Mouse (Mus musculus): Measurements from ENCODE around the gene Atg7. TPM values are rescaled to one million over a fixed set of nuclear protein-coding genes. Genes with fewer than 3 reads are reported as not detected.
A peak's percentile ranks its signal among the peaks of the same experiment; 100 is the strongest.

Gene Atg7
- polyA plus RNA-seq, 1 experiment from 2014 or later, result 19.7 TPM

DNA sequence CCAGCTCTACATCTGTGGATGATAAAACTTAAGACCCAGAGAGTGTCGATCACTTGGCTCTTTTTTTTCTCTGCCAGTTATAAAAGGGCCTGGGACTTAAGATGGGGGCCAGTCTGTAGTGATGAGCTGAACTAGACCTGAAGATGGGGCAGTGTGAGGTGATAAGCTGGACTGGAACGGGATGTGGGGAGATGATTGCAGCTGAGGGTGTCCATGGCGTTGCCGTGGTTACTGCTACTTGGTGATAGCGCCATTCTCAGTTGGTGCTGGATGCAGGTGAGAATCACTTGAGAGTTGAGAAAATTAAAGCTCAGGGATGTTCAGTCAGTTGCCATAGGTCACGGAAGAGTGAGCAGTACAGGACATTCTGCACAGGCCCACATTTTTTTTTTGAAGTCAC lies 48.6 kb downstream of the Atg7 start:
- Histone ChIP-seq H3K36me3 (replicated peaks) (no peaks in the 10 kb centered on the region), H3K9me3 (no peaks in the 10 kb centered on the region), H3K27me3 (replicated peaks; ENCODE audit: low read depth, poor library complexity, severe bottlenecking) (no peaks in the 10 kb centered on the region), H3K27ac (replicated peaks) (no peak overlapping the region), H3K4me1 (no peaks in the 10 kb centered on the region; the same call in 1 of the 2 replicates), H3K4me3 (no peak overlapping the region)
- no peak for DNase-seq (ENCODE audit: low spot score)
- 87% methylated on average over 6 of the region's 6 CpGs for WGBS

GRCm38 (mm10) chr6:114692691-114693090 lies 49.8 kb downstream of the Atg7 start:
- Histone ChIP-seq H3K27me3 (replicated peaks; ENCODE audit: low read depth, poor library complexity, severe bottlenecking) (no peaks in the 10 kb centered on the region), H3K4me3 (no peak overlapping the region), H3K36me3 (replicated peaks) (no peaks in the 10 kb centered on the region), H3K9me3 (no peaks in the 10 kb centered on the region), H3K4me1 (no peaks in the 10 kb centered on the region; the same call in 1 of the 2 replicates), H3K27ac (replicated peaks) (no peak overlapping the region)
- WGBS, result 92% methylated on average over 10 of the region's 10 CpGs
- no peak for DNase-seq (ENCODE audit: low spot score)

GRCm38 (mm10) chr6:114697646-114698490 lies 55.0 kb downstream of the Atg7 start:
- no peak overlapping the region for H3K27ac ChIP-seq (replicated peaks)
- 0 out of 2 replicates have a peak, but pooled peaks cover 2% of the 10 kb centered on the region for H3K9me3 ChIP-seq
- H3K27me3 ChIP-seq (replicated peaks; ENCODE audit: low read depth, poor library complexity, severe bottlenecking), result no peaks in the 10 kb centered on the region
- no peaks in the 10 kb centered on the region for H3K36me3 ChIP-seq (replicated peaks)
- WGBS, result 48% methylated on average over 9 of the region's 9 CpGs
- H3K4me1 ChIP-seq, result no peaks in the 10 kb centered on the region
- DNase-seq (ENCODE audit: low spot score), result peak; percentile 72
- no peak overlapping the region for H3K4me3 ChIP-seq

GRCm38 (mm10) chr6:114698578-114698977 lies 55.7 kb downstream of the Atg7 start:
- H3K4me3 ChIP-seq, result no peak overlapping the region
- no peak for DNase-seq (ENCODE audit: low spot score)
- 68% methylated on average over 5 of the region's 5 CpGs for whole genome bisulfite sequencing
- H3K4me1 ChIP-seq, result no peaks in the 10 kb centered on the region
- 0 out of 2 replicates have a peak, but pooled peaks cover 2% of the 10 kb centered on the region for H3K9me3 ChIP-seq
- H3K27me3 ChIP-seq (replicated peaks; ENCODE audit: low read depth, poor library complexity, severe bottlenecking), result no peaks in the 10 kb centered on the region
- H3K36me3 ChIP-seq (replicated peaks), result no peaks in the 10 kb centered on the region
- H3K27ac ChIP-seq (replicated peaks), result no peak overlapping the region

DNA sequence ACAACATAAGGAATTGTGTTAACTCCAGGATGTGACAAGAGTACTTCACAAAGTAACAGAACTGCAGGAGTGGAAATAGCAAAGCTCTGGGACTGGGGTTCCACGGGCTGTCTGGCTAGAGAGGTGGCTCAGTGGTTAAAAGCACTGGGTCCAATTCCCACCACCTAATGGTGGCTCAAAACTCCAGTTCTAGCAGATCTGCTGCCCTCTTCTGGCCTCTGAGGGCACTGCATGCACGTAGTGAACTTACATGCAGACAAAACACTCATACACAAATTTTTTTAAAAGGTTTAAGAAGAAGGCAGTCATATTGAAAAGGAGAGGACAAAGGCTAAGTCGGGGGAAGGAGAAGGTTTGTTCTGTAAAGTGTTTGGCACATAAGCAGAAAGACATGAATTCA lies 57.8 kb downstream of the Atg7 start:
- Histone ChIP-seq H3K4me3 (no peak overlapping the region), H3K4me1 (no peaks in the 10 kb centered on the region), H3K27ac (replicated peaks) (no peak overlapping the region), H3K9me3 (0 out of 2 replicates have a peak, but pooled peaks cover 2% of the 10 kb centered on the region), H3K27me3 (replicated peaks; ENCODE audit: low read depth, poor library complexity, severe bottlenecking) (no peaks in the 10 kb centered on the region), H3K36me3 (replicated peaks) (no peaks in the 10 kb centered on the region)
- DNase-seq (ENCODE audit: low spot score), result no peak
- WGBS, result 73% methylated on average over 3 of the region's 3 CpGs

GRCm38 (mm10) chr6:114707032-114707431 lies 64.1 kb downstream of the Atg7 start:
- H3K36me3 ChIP-seq (replicated peaks), result no peaks in the 10 kb centered on the region
- DNase-seq (ENCODE audit: low spot score), result no peak
- no peaks in the 10 kb centered on the region for H3K9me3 ChIP-seq
- 77% methylated on average over 3 of the region's 3 CpGs for WGBS
- no peak overlapping the region for H3K4me3 ChIP-seq
- H3K4me1 ChIP-seq, result peaks cover 18% of the 10 kb centered on the region
- H3K27me3 ChIP-seq (replicated peaks; ENCODE audit: low read depth, poor library complexity, severe bottlenecking), result no peaks in the 10 kb centered on the region
- no peak overlapping the region for H3K27ac ChIP-seq (replicated peaks)

- Histone ChIP-seq H3K27ac (replicated peaks) (no peak overlapping the region), H3K36me3 (replicated peaks) (no peaks in the 10 kb centered on the region), H3K4me3 (no peak overlapping the region), H3K27me3 (replicated peaks; ENCODE audit: low read depth, poor library complexity, severe bottlenecking) (no peaks in the 10 kb centered on the region), H3K4me1 (peaks cover 41% of the 10 kb centered on the region), H3K9me3 (no peaks in the 10 kb centered on the region)
- WGBS, result 72% methylated on average over 4 of the region's 4 CpGs
- DNase-seq (ENCODE audit: low spot score), result no peak
Observed at GRCm38 (mm10) chr6:114712242-114713050, 69.5 kb downstream of the Atg7 start.

GRCm38 (mm10) chr6:114713538-114713937 lies 70.6 kb downstream of the Atg7 start:
- H3K4me3 ChIP-seq, result no peak overlapping the region
- H3K36me3 ChIP-seq (replicated peaks), result no peaks in the 10 kb centered on the region
- WGBS, result 84% methylated on average over 3 of the region's 3 CpGs
- H3K27ac ChIP-seq (replicated peaks), result 0 out of 2 replicates have a peak overlapping the region, but pooled peaks have one; percentile 6
- no peaks in the 10 kb centered on the region for H3K27me3 ChIP-seq (replicated peaks; ENCODE audit: low read depth, poor library complexity, severe bottlenecking)
- H3K9me3 ChIP-seq, result no peaks in the 10 kb centered on the region
- no peak for DNase-seq (ENCODE audit: low spot score)
- H3K4me1 ChIP-seq, result peaks cover 41% of the 10 kb centered on the region

- DNase-seq (ENCODE audit: low spot score), result no peak
- 37% methylated on average over 5 of the region's 5 CpGs for WGBS
- Histone ChIP-seq H3K27me3 (replicated peaks; ENCODE audit: low read depth, poor library complexity, severe bottlenecking) (no peaks in the 10 kb centered on the region), H3K4me1 (peaks cover 41% of the 10 kb centered on the region), H3K36me3 (replicated peaks) (no peaks in the 10 kb centered on the region), H3K9me3 (no peaks in the 10 kb centered on the region), H3K4me3 (no peak overlapping the region), H3K27ac (replicated peaks) (peak overlapping the region; percentile 51; the same call in 1 of the 2 replicates)
Observed at GRCm38 (mm10) chr6:114714654-114715053, 71.8 kb downstream of the Atg7 start.

DNA sequence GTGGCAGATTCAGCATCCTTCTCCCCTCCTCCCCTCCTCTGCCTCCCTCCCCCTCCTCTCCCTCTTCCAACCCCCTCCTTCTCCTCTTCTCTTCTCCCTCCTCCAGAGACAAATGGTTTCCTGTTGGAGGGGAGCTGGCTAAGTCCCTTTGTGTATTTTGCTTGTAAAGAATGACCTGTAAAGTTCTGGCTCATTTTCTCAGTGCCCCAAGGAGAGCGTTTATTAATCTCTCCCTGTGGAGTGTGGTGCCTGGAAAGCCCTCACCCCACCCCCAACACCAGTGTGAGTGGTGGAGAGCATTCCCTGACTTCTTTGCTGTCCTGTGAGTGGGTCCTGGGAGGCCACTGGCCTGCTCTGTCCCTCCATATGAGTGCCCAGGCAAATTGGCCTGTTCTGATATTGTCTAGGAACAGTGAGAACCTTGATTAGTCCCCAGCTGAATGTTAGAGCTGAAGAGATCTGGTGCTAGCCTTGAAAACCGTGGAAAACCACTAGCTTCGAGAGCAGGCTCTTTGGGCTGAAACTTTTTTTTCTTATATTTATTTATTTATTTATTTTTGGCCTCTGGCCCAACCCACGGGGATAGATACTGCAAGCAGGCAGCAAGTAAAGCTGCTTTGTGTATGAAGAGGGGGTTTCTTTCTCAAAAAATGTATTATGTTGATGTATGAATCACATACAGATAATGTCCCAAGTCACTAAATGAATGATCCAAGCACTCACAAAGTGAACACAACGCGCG lies 72.6 kb downstream of the Atg7 start:
- peak; percentile 29 for DNase-seq (ENCODE audit: low spot score)
- Histone ChIP-seq H3K27me3 (replicated peaks; ENCODE audit: low read depth, poor library complexity, severe bottlenecking) (no peaks in the 10 kb centered on the region), H3K4me3 (no peak overlapping the region), H3K9me3 (no peaks in the 10 kb centered on the region), H3K27ac (replicated peaks) (peak overlapping the region; percentile 77), H3K4me1 (peaks cover 34% of the 10 kb centered on the region), H3K36me3 (replicated peaks) (no peaks in the 10 kb centered on the region)
- WGBS, result 68% methylated on average over 7 of the region's 7 CpGs

- DNase-seq (ENCODE audit: low spot score), result no peak
- Histone ChIP-seq H3K27me3 (replicated peaks; ENCODE audit: low read depth, poor library complexity, severe bottlenecking) (no peaks in the 10 kb centered on the region), H3K36me3 (replicated peaks) (no peaks in the 10 kb centered on the region), H3K4me3 (no peak overlapping the region), H3K9me3 (no peaks in the 10 kb centered on the region), H3K27ac (replicated peaks) (no peak overlapping the region), H3K4me1 (peaks cover 29% of the 10 kb centered on the region)
- 66% methylated on average over 5 of the region's 5 CpGs for WGBS
Observed at GRCm38 (mm10) chr6:114719100-114719499, 76.2 kb downstream of the Atg7 start.

DNA sequence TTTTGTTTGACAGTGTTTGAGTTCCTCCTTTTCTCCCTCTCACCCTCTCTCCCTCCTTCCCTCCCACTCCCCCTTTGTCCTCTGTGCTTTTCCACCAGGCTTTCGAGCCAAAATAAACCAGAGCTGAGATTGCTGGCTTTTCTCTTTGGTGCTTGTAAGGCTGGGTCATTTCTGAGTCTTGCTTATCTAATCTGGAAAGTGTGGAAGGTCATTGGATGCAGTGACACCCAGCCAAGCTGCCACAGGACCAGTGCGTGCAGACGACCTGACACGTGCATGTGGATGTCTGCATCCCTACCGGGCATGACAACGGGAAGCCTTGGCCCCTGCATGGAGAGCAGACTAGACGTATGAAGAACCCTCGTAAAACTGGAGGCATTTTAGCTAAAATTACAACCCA lies 76.8 kb downstream of the Atg7 start:
- no peak overlapping the region for H3K27ac ChIP-seq (replicated peaks)
- H3K36me3 ChIP-seq (replicated peaks), result no peaks in the 10 kb centered on the region
- no peak overlapping the region for H3K4me3 ChIP-seq
- no peaks in the 10 kb centered on the region for H3K27me3 ChIP-seq (replicated peaks; ENCODE audit: low read depth, poor library complexity, severe bottlenecking)
- no peaks in the 10 kb centered on the region for H3K9me3 ChIP-seq
- WGBS, result 91% methylated on average over 8 of the region's 8 CpGs
- DNase-seq (ENCODE audit: low spot score), result no peak
- peaks cover 29% of the 10 kb centered on the region for H3K4me1 ChIP-seq

Data from embryonic facial prominence, embryonic 10.5 days (tissue).